8 mouse cellular contexts compared by ENCODE assay signal in genomic region chr2:71873474-71874322, GRCm38 (mm10). TPM values are rescaled to one million over a fixed set of nuclear protein-coding genes. Genes with fewer than 3 reads are reported as not detected.
A peak's percentile ranks its signal among the peaks of the same experiment; 100 is the strongest.
DNase-seq lines count a peak whose midpoint lies in the region; ATAC-seq and TF ChIP-seq lines count a peak whose summit lies in the region.

No protein-coding gene starts in this region.

- no peak overlapping the region for H3K27ac ChIP-seq in neural tube, embryonic 11.5 days (ENCODE audit: low read depth, low read length)
- peak overlapping the region; percentile 94 for H3K27ac ChIP-seq in intestine, embryonic 14.5 days (ENCODE audit: low read depth)
- H3K27ac ChIP-seq in limb, embryonic 15.5 days: peak overlapping the region; percentile 98
- H3K27ac ChIP-seq in midbrain, postnatal 0 days (ENCODE audit: low read depth, low read length): peak overlapping the region; percentile 70

- peak overlapping the region; percentile 70 for H3K9ac ChIP-seq in neural tube, embryonic 11.5 days (ENCODE audit: low read length)
- peak overlapping the region; percentile 75 for H3K9ac ChIP-seq in intestine, embryonic 14.5 days (ENCODE audit: low read length)
- H3K9ac ChIP-seq in limb, embryonic 15.5 days: peak overlapping the region; percentile 85
- peak overlapping the region; percentile 75 for H3K9ac ChIP-seq in midbrain, postnatal 0 days (replicated peaks; ENCODE audit: low read length, poor library complexity, severe bottlenecking)

- peak overlapping the region; percentile 76 for H3K4me3 ChIP-seq in neural tube, embryonic 11.5 days (ENCODE audit: low read depth, low read length)
- H3K4me3 ChIP-seq in intestine, embryonic 14.5 days (ENCODE audit: low read depth, low read length): peak overlapping the region; percentile 76
- H3K4me3 ChIP-seq in limb, embryonic 15.5 days: peak overlapping the region; percentile 88
- H3K4me3 ChIP-seq in midbrain, postnatal 0 days (ENCODE audit: low read depth, low read length): peak overlapping the region; percentile 76

- no peaks in the 10 kb centered on the region for H3K27me3 ChIP-seq in neural tube, embryonic 11.5 days (ENCODE audit: control insufficient read depth, insufficient read depth, low read length)
- H3K27me3 ChIP-seq in intestine, embryonic 14.5 days (replicated peaks; ENCODE audit: control insufficient read depth, insufficient read depth, low read length): no peaks in the 10 kb centered on the region
- no peaks in the 10 kb centered on the region for H3K27me3 ChIP-seq in limb, embryonic 15.5 days
- H3K27me3 ChIP-seq in midbrain, postnatal 0 days (ENCODE audit: insufficient read depth, low read length): no peaks in the 10 kb centered on the region

- 4% methylated on average over 45 of the region's 51 CpGs for WGBS in neural tube, embryonic 11.5 days
- 4% methylated on average over 45 of the region's 51 CpGs for whole genome bisulfite sequencing in intestine, embryonic 14.5 days
- WGBS in limb, embryonic 15.5 days: 2% methylated on average over 50 of the region's 51 CpGs
- 4% methylated on average over 50 of the region's 51 CpGs for WGBS in midbrain, postnatal 0 days

- peak; percentile 81; the same call in 1 of the 2 replicates for ATAC-seq in neural tube, embryonic 11.5 days (ENCODE audit: insufficient read depth, low FRiP score, low TSS enrichment)
- peak; percentile 77; the same call in 1 of the 2 replicates for ATAC-seq in intestine, embryonic 14.5 days (replicated peaks; ENCODE audit: low FRiP score, low TSS enrichment, low read depth)
- ATAC-seq in limb, embryonic 15.5 days (ENCODE audit: insufficient number of reproducible peaks, low FRiP score, low TSS enrichment, low read depth): peak; percentile 59
- no peak; the same call in 1 of the 2 replicates for ATAC-seq in midbrain, postnatal 0 days (ENCODE audit: low FRiP score)

- no peak for TF ChIP-seq CTCF in midbrain, postnatal 0 days (IDR thresholded peaks at IDR 0.05)

- no peaks in the 10 kb centered on the region for H3K4me1 ChIP-seq in neural tube, embryonic 11.5 days (ENCODE audit: control insufficient read depth, insufficient read depth, low read length)
- H3K4me1 ChIP-seq in intestine, embryonic 14.5 days (replicated peaks; ENCODE audit: control insufficient read depth, insufficient read depth, low read length): no peaks in the 10 kb centered on the region; the same call in 1 of the 2 replicates
- H3K4me1 ChIP-seq in limb, embryonic 15.5 days: peaks cover 16% of the 10 kb centered on the region; the same call in 1 of the 2 replicates
- H3K4me1 ChIP-seq in midbrain, postnatal 0 days (ENCODE audit: insufficient read depth, low read length): no peaks in the 10 kb centered on the region

- DNase-seq in neural tube, embryonic 11.5 days (ENCODE audit: low spot score): peak; percentile 24
- no peak for DNase-seq in neural tube, embryonic 10.5 days (ENCODE audit: extremely low spot score, low spot score)
- peak; percentile 28 for DNase-seq in c-Kit-negative CD71-positive TER-119-positive erythroid progenitor cells, embryonic 14.5 days (ENCODE audit: low read depth, low spot score)
- peak; percentile 9 to 19 for DNase-seq in gastrocnemius, adult 8-10 months (ENCODE audit: low spot score in 2 of 2)
- DNase-seq in intestine, embryonic 14.5 days (ENCODE audit: low spot score): peak; percentile 83
- DNase-seq in midbrain, postnatal 0 days (ENCODE audit: low spot score): peak; percentile 34
- peak; percentile 86 for DNase-seq in thymus, postnatal 14 days

- H3K4me2 ChIP-seq in neural tube, embryonic 11.5 days (ENCODE audit: low read depth): peak overlapping the region; percentile 84
- peak overlapping the region; percentile 88 for H3K4me2 ChIP-seq in intestine, embryonic 14.5 days (ENCODE audit: low read length)
- H3K4me2 ChIP-seq in limb, embryonic 15.5 days: peak overlapping the region; percentile 83
- H3K4me2 ChIP-seq in midbrain, postnatal 0 days (ENCODE audit: low read depth, low read length, poor library complexity, severe bottlenecking): peak overlapping the region; percentile 82

- no peaks in the 10 kb centered on the region for H3K36me3 ChIP-seq in neural tube, embryonic 11.5 days (ENCODE audit: control insufficient read depth, insufficient read depth, low read length)
- peaks cover 8% of the 10 kb centered on the region; the same call in 1 of the 2 replicates for H3K36me3 ChIP-seq in intestine, embryonic 14.5 days (ENCODE audit: control insufficient read depth, insufficient read depth, low read length)
- peaks cover 14% of the 10 kb centered on the region; the same call in 1 of the 2 replicates for H3K36me3 ChIP-seq in limb, embryonic 15.5 days
- no peaks in the 10 kb centered on the region for H3K36me3 ChIP-seq in midbrain, postnatal 0 days (ENCODE audit: insufficient read depth, low read length)

- no peaks in the 10 kb centered on the region for H3K9me3 ChIP-seq in neural tube, embryonic 11.5 days (ENCODE audit: control insufficient read depth, low read length)
- no peaks in the 10 kb centered on the region for H3K9me3 ChIP-seq in intestine, embryonic 14.5 days (ENCODE audit: control insufficient read depth, low read length)
- H3K9me3 ChIP-seq in limb, embryonic 15.5 days: no peaks in the 10 kb centered on the region
- H3K9me3 ChIP-seq in midbrain, postnatal 0 days (ENCODE audit: low read length): no peaks in the 10 kb centered on the region

RNA-seq across cellular contexts. Expression of gene Pdk1, which starts 0.7 kb away (rescaled TPM):
- 23.8 and 26.0 TPM in 2 replicates for polyA plus RNA-seq in neural tube, embryonic 11.5 days (2014; fragmentation: Nextera tagmentation; extraction: Ambion mirVana)
- 10 to 100 TPM; 60.8 to 70.6 (median 68.1) TPM for total RNA-seq in gastrocnemius, adult 8-10 months (2022)
- 88.2 and 89.1 TPM in 2 replicates for polyA plus RNA-seq in intestine, embryonic 14.5 days (2014; fragmentation: Nextera tagmentation; extraction: Ambion mirVana)
- 67.4 and 71.7 TPM in 2 replicates for polyA plus RNA-seq in limb, embryonic 15.5 days (2015; fragmentation: Nextera tagmentation; extraction: Ambion mirVana)
- 51.8 and 57.7 TPM in 2 replicates for total RNA-seq in midbrain, postnatal 0 days (2014; rRNA removed)
- 18.2 and 18.9 TPM in 2 replicates for polyA plus RNA-seq in midbrain, postnatal 0 days (2015; fragmentation: Nextera tagmentation; extraction: Ambion mirVana)
